Mouse (Mus musculus) forebrain, postnatal 0 days (tissue): ENCODE measurements around the gene Abraxas2. TPM values are rescaled to one million over a fixed set of nuclear protein-coding genes. Genes with fewer than 3 reads are reported as not detected.
A peak's percentile ranks its signal among the peaks of the same experiment; 100 is the strongest.

Experiments
- ATAC-seq: fragments of 200-750 bp; cut with Nextera tagmentation; 2 replicates; pipeline ENCODE4 v1.8.0; 2017; ENCODE audit warnings: mild to moderate bottlenecking, moderate library complexity
- DNase-seq: peaks from one replicate; pipeline ENCODE4 v3.0.0-alpha.2; 2015
- H3K27ac ChIP-seq: fragments of 300-500 bp; sonication (generic); 2 replicates; pipeline ENCODE4 v1.5.1; 2014; ENCODE audit warnings: low read depth, mild to moderate bottlenecking, antibody characterized with exemption, low read length, moderate library complexity, mixed read lengths
- H3K27me3 ChIP-seq: fragments of 300-500 bp; sonication (generic); 2 replicates; pipeline ENCODE4 v1.6.1; 2014; ENCODE audit warnings: mild to moderate bottlenecking, low read length, mixed read lengths; ENCODE audit not compliant: insufficient read depth
- H3K36me3 ChIP-seq: fragments of 300-500 bp; sonication (generic); 2 replicates; pipeline ENCODE4 v1.6.1; 2014; ENCODE audit warnings: mild to moderate bottlenecking, moderate library complexity; ENCODE audit not compliant: insufficient read depth
- H3K4me1 ChIP-seq: fragments of 300-500 bp; sonication (generic); 2 replicates; pipeline ENCODE4 v1.6.1; 2014; ENCODE audit warnings: antibody characterized with exemption; ENCODE audit not compliant: insufficient read depth
- H3K4me2 ChIP-seq: fragments of 300-500 bp; sonication (generic); 2 replicates; pipeline ENCODE4 v1.6.1; 2014; ENCODE audit warnings: low read depth, mild to moderate bottlenecking, moderate library complexity
- H3K4me3 ChIP-seq: fragments of 300-500 bp; sonication (generic); 2 replicates; pipeline ENCODE4 v1.5.1; 2014; ENCODE audit warnings: low read depth, low read length, mixed read lengths
- H3K9ac ChIP-seq: fragments of 300-500 bp; sonication (generic); 2 replicates; pipeline ENCODE4 v1.6.1; 2014; ENCODE audit warnings: mild to moderate bottlenecking
- H3K9me3 ChIP-seq: fragments of 300-500 bp; sonication (generic); 2 replicates; pipeline ENCODE4 v1.6.1; 2016; ENCODE audit warnings: low read length
- CTCF ChIP-seq: sonication (generic); IDR thresholded peaks from 2 replicates; pipeline ENCODE4 v1.5.1; 2016; ENCODE audit warnings: antibody characterized with exemption, control low read depth, low read depth
- WGBS: fragments of 180-500 bp; shearing (Covaris S2); extraction: QIAGEN DNeasy Blood & Tissue Kit; methylation state at CpG from one replicate; pipeline ENCODE4 v1.1.7; 2014; 5-methylcytosine and 5-hydroxymethylcytosine counted together
- polyA plus RNA-seq: library from polyadenylated mRNA; unstranded; fragments of >200 nt; fragmentation: Nextera tagmentation; extraction: Ambion mirVana; gene quantifications from 2 replicates; pipeline ENCODE4 v1.2.1, GENCODE M21; 2015
- total RNA-seq: library from RNA; depleted of rRNA; stranded (reverse); fragments of >200 nt; gene quantifications from 2 replicates; pipeline ENCODE4 v1.2.3, GENCODE M21; 2014; rRNA removed

The Abraxas2 gene
- 36.8 and 38.2 TPM in 2 replicates for total RNA-seq
- polyA plus RNA-seq: 21.1 and 32.9 TPM in 2 replicates

GRCm38 (mm10) chr7:132859042-132859958 lies at the start of gene Abraxas2:
Gene Abraxas2 (plus strand): TSS chr7:132859225.
- no peaks in the 10 kb centered on the region for H3K9me3 ChIP-seq
- peak within 1 kb of the TSS; percentile 81 for H3K27ac ChIP-seq
- H3K9ac ChIP-seq: peak within 1 kb of the TSS; percentile 89
- TF ChIP-seq CTCF: peak; percentile 19; the same call in 1 of the 2 replicates
- under 1% methylated on average over 53 of the region's 53 CpGs for WGBS
- H3K4me3 ChIP-seq: peak within 1 kb of the TSS; percentile 97
- H3K36me3 ChIP-seq: no peaks in the 10 kb centered on the region
- DNase-seq: peak; percentile 90
- no peaks in the 10 kb centered on the region for H3K27me3 ChIP-seq
- peak; percentile 99 for ATAC-seq
- H3K4me2 ChIP-seq: peak within 1 kb of the TSS; percentile 76
- H3K4me1 ChIP-seq: peaks cover 10% of the 10 kb centered on the region

GRCm38 (mm10) chr7:132809721-132810120 lies 49.3 kb upstream of the Abraxas2 start:
- peak overlapping the region; percentile 21; the same call in 1 of the 2 replicates for H3K4me2 ChIP-seq
- H3K27ac ChIP-seq: no peak overlapping the region
- H3K4me3 ChIP-seq: no peak overlapping the region
- WGBS: 18% methylated on average over 6 of the region's 6 CpGs
- H3K27me3 ChIP-seq: no peaks in the 10 kb centered on the region
- no peaks in the 10 kb centered on the region for H3K36me3 ChIP-seq
- 0 out of 2 replicates have a peak overlapping the region, but pooled peaks have one; percentile 7 for H3K9ac ChIP-seq
- H3K9me3 ChIP-seq: no peaks in the 10 kb centered on the region
- H3K4me1 ChIP-seq: peaks cover 23% of the 10 kb centered on the region
- ATAC-seq (no peak), DNase-seq (no peak)
- no peak for TF ChIP-seq CTCF

- no peak overlapping the region for H3K27ac ChIP-seq
- TF ChIP-seq CTCF: no peak
- H3K27me3 ChIP-seq: no peaks in the 10 kb centered on the region
- DNase-seq (no peak), ATAC-seq (no peak)
- no peaks in the 10 kb centered on the region for H3K36me3 ChIP-seq
- no peak overlapping the region for H3K4me3 ChIP-seq
- 15% methylated on average over 6 of the region's 6 CpGs for WGBS
- peak overlapping the region; percentile 18; the same call in 1 of the 2 replicates for H3K4me2 ChIP-seq
- peaks cover 23% of the 10 kb centered on the region for H3K4me1 ChIP-seq
- H3K9ac ChIP-seq: no peak overlapping the region
- H3K9me3 ChIP-seq: no peaks in the 10 kb centered on the region
Measured at GRCm38 (mm10) chr7:132810368-132810767, 48.7 kb upstream of the Abraxas2 start.

GRCm38 (mm10) chr7:132810879-132811278 lies 48.1 kb upstream of the Abraxas2 start:
- peak overlapping the region; percentile 18 for H3K4me2 ChIP-seq
- ATAC-seq (peak; percentile 52; the same call in 1 of the 2 replicates), DNase-seq (peak; percentile 92)
- WGBS: 56% methylated on average over 1 of the region's 1 CpGs
- H3K36me3 ChIP-seq: no peaks in the 10 kb centered on the region
- H3K9ac ChIP-seq: no peak overlapping the region
- TF ChIP-seq CTCF: peak; percentile 89
- H3K4me1 ChIP-seq: peaks cover 18% of the 10 kb centered on the region
- H3K27me3 ChIP-seq: no peaks in the 10 kb centered on the region
- H3K9me3 ChIP-seq: no peaks in the 10 kb centered on the region
- no peak overlapping the region for H3K27ac ChIP-seq
- H3K4me3 ChIP-seq: no peak overlapping the region

- ATAC-seq: no peak
- Histone ChIP-seq H3K4me1 (peaks cover 10% of the 10 kb centered on the region; the same call in 1 of the 2 replicates), H3K36me3 (no peaks in the 10 kb centered on the region), H3K9me3 (no peaks in the 10 kb centered on the region), H3K9ac (peak overlapping the region; percentile 59), H3K27me3 (no peaks in the 10 kb centered on the region), H3K4me2 (peak overlapping the region; percentile 90), H3K27ac (peak overlapping the region; percentile 80), H3K4me3 (peak overlapping the region; percentile 69)
- DNase-seq: peak; percentile 63
- 9% methylated on average over 23 of the region's 23 CpGs for WGBS
- peak; percentile 32; the same call in 1 of the 2 replicates for TF ChIP-seq CTCF
Measured at GRCm38 (mm10) chr7:132811716-132812618, 47.1 kb upstream of the Abraxas2 start.

GRCm38 (mm10) chr7:132812619-132813415 lies 46.2 kb upstream of the Abraxas2 start:
- H3K27me3 ChIP-seq: no peaks in the 10 kb centered on the region
- no peak for TF ChIP-seq CTCF
- DNase-seq: peak; percentile 63
- ATAC-seq: peak; percentile 5
- WGBS: under 1% methylated on average over 58 of the region's 59 CpGs
- no peaks in the 10 kb centered on the region for H3K9me3 ChIP-seq
- H3K36me3 ChIP-seq: no peaks in the 10 kb centered on the region
- H3K4me3 ChIP-seq: peak overlapping the region; percentile 69
- peak overlapping the region; percentile 59 for H3K9ac ChIP-seq
- H3K27ac ChIP-seq: peak overlapping the region; percentile 80
- peaks cover 10% of the 10 kb centered on the region; the same call in 1 of the 2 replicates for H3K4me1 ChIP-seq
- peak overlapping the region; percentile 90 for H3K4me2 ChIP-seq
